Comparison of ENCODE assay signal across 8 mouse cellular contexts in the genomic region with DNA sequence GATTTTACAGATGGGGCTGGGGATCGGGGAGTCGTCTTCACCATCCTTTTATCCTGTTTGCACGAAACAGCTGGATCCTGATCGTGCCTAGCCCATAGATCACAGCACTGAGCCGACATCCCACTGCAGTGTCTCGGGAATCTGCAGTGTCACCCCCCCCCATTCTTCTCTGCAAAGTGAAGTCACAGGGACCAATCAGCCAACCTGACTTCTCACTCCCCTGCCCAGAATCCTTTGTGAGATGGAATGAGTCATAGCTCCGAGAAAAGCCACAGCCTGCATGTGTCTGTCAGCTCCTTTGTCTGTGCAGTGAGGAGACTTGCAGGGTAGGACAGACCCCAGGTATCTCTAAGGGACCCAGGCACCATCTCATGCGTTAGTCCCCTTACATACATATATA.
DNase-seq lines count a peak whose midpoint lies in the region; ATAC-seq and TF ChIP-seq lines count a peak whose summit lies in the region.

No protein-coding gene starts in this region.

- TF ChIP-seq CTCF in left cerebral cortex, adult 2 months (IDR thresholded peaks at IDR 0.05) = no peak

- ATAC-seq in heart, embryonic 15.5 days (replicated peaks; ENCODE audit: insufficient number of reproducible peaks, insufficient read depth, low FRiP score, low read depth) = peak; percentile 84
- peak; percentile 84 for ATAC-seq in neural tube, embryonic 13.5 days (ENCODE audit: low read depth)
- no peak for ATAC-seq in inflammation-experienced regulatory T-cells, adult 6 months

- H3K9me3 ChIP-seq in heart, embryonic 15.5 days (replicated peaks) = no peaks in the 10 kb centered on the region
- H3K9me3 ChIP-seq in neural tube, embryonic 13.5 days = no peaks in the 10 kb centered on the region

- no peaks in the 10 kb centered on the region for H3K36me3 ChIP-seq in heart, embryonic 15.5 days
- H3K36me3 ChIP-seq in neural tube, embryonic 13.5 days = no peaks in the 10 kb centered on the region

- H3K4me3 ChIP-seq in left cerebral cortex, adult 2 months = no peak overlapping the region
- H3K4me3 ChIP-seq in heart, embryonic 15.5 days = no peak overlapping the region
- no peak overlapping the region for H3K4me3 ChIP-seq in neural tube, embryonic 13.5 days

- no peaks in the 10 kb centered on the region for H3K27me3 ChIP-seq in heart, embryonic 15.5 days
- no peaks in the 10 kb centered on the region for H3K27me3 ChIP-seq in neural tube, embryonic 13.5 days

- H3K9ac ChIP-seq in heart, embryonic 15.5 days = no peak overlapping the region
- H3K9ac ChIP-seq in neural tube, embryonic 13.5 days = peak overlapping the region; percentile 54

- DNase-seq in left cerebral cortex, adult 2 months (ENCODE audit: extremely low spot score in 1 of 2, low spot score in 2 of 2) = peak in 1 of 2 experiments; percentile 39
- no peak for DNase-seq in left cerebral cortex, postnatal 10 days (ENCODE audit: extremely low spot score in 1 of 2, low spot score in 2 of 2)
- peak; percentile 64 for DNase-seq in embryo, embryonic 11 days
- no peak for DNase-seq in kidney, postnatal 25 days
- DNase-seq in cerebellum, adult 9-11 months = no peak

- peak overlapping the region; percentile 41 for H3K4me2 ChIP-seq in heart, embryonic 15.5 days
- H3K4me2 ChIP-seq in neural tube, embryonic 13.5 days = peak overlapping the region; percentile 30

- H3K27ac ChIP-seq in left cerebral cortex, adult 2 months = peak overlapping the region; percentile 40; the same call in 1 of the 2 replicates
- peak overlapping the region; percentile 74 for H3K27ac ChIP-seq in heart, embryonic 15.5 days
- peak overlapping the region; percentile 82 for H3K27ac ChIP-seq in neural tube, embryonic 13.5 days (replicated peaks)

- peaks cover 20% of the 10 kb centered on the region for H3K4me1 ChIP-seq in heart, embryonic 15.5 days (replicated peaks)
- peaks cover 84% of the 10 kb centered on the region for H3K4me1 ChIP-seq in neural tube, embryonic 13.5 days (replicated peaks)

- intact Hi-C loops in left cerebral cortex, adult 2 months (cut with DNase I) = loop anchor here (2.0 kb wide), 1 partner anchor 69 kb away; no protein-coding TSS in a partner anchor
- intact Hi-C loops in left cerebral cortex, postnatal 10 days (cut with DNase I) = loop anchor here (5.0 to 10.0 kb wide), 2 partner anchors 69 to 193 kb away; no protein-coding TSS in a partner anchor

- 21% methylated on average over 8 of the region's 8 CpGs for WGBS in heart, embryonic 15.5 days
- WGBS in neural tube, embryonic 13.5 days = 13% methylated on average over 8 of the region's 8 CpGs
